ENCODE assay signal across 8 mouse cellular contexts in genomic region chr5:127522744-127523476, GRCm38 (mm10).
DNase-seq lines count a peak whose midpoint lies in the region; ATAC-seq lines count a peak whose summit lies in the region.

No protein-coding gene starts in this region.

- no peaks in the 10 kb centered on the region for H3K4me1 ChIP-seq in embryonic facial prominence, embryonic 10.5 days

- H3K36me3 ChIP-seq in embryonic facial prominence, embryonic 10.5 days (replicated peaks) = no peaks in the 10 kb centered on the region

- no peaks in the 10 kb centered on the region for H3K27me3 ChIP-seq in embryonic facial prominence, embryonic 10.5 days (replicated peaks; ENCODE audit: low read depth, poor library complexity, severe bottlenecking)

- DNase-seq in kidney, adult 9 months = peak; percentile 11
- DNase-seq in kidney, adult 8-10 months = no peak
- DNase-seq in 416B (ENCODE audit: low read depth) (peak; percentile 25), ZHBTc4 (ENCODE audit: low read depth, low spot score) (peak; percentile 46)
- peak; percentile 14 for DNase-seq in embryonic facial prominence, embryonic 10.5 days (ENCODE audit: low spot score)
- no peak for DNase-seq in spleen, postnatal 36 days (ENCODE audit: low spot score in 2 of 2)
- DNase-seq in frontal cortex, postnatal 36 days (ENCODE audit: low spot score in 2 of 2) = no peak

- ATAC-seq in frontal cortex, adult (ENCODE audit: low TSS enrichment) = no peak

- H3K27ac ChIP-seq in embryonic facial prominence, embryonic 10.5 days (replicated peaks) = no peak overlapping the region

- no peak overlapping the region for H3K4me3 ChIP-seq in embryonic facial prominence, embryonic 10.5 days

- H3K9me3 ChIP-seq in embryonic facial prominence, embryonic 10.5 days = no peaks in the 10 kb centered on the region

- WGBS in embryonic facial prominence, embryonic 10.5 days = 70% methylated on average over 9 of the region's 9 CpGs

Comparison
In these comparisons a context has a peak if more than half of its experiments do, and no peak if none do; other contexts are left out.
1. DNase-seq: peak in kidney, adult 9 months (single experiment), 416B (single experiment), ZHBTc4 (single experiment) and embryonic facial prominence, embryonic 10.5 days (single experiment); none in kidney, adult 8-10 months (0 of 2), spleen, postnatal 36 days (0 of 2) and frontal cortex, postnatal 36 days (0 of 2).